36 mouse cellular contexts compared by ENCODE assay signal in the genomic region with DNA sequence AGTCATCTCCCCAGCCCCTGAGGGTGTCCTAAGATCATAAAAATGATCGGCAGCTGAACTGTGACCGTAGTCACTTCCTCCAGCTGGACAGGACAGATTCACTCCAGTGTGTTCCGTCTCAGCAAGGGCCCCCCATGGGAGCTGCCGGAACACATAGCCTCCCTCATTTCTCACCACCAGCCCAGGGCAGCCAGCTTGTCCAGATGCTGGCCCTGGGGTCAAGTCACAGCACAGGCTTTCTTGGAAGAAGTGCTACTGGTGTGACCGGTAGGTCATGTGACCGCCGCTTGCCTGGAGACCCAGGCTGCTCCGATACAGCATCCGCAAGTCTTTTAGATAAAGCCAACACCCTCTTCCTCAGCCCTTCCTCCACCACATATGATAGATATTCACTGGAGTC. TPM values are rescaled to one million over a fixed set of nuclear protein-coding genes. Genes with fewer than 3 reads are reported as not detected.
DNase-seq lines count a peak whose midpoint lies in the region; ATAC-seq and TF ChIP-seq lines count a peak whose summit lies in the region.
"Had no signal": no experiment of that assay in that cellular context is flagged by ENCODE, and none has a peak within 500 bp of the region (broad histone marks: within the 10 kb centered on the region; RNA-seq: fewer than 3 reads in every experiment).

No protein-coding gene starts in this region.

- H3K27ac ChIP-seq in kidney, adult 2 months (ENCODE audit: insufficient read depth, low read depth, low read length) = no peak overlapping the region
- no peak overlapping the region for H3K27ac ChIP-seq in kidney, embryonic 14.5 days (ENCODE audit: low read depth, low read length)
- no peak overlapping the region for H3K27ac ChIP-seq in MEL (ENCODE audit: control insufficient read depth, low read depth, low read length)
- H3K27ac ChIP-seq in intestine, embryonic 15.5 days = no peak overlapping the region
- H3K27ac ChIP-seq: embryonic facial prominence, embryonic 10.5 days; embryonic facial prominence, embryonic 13.5 days; forebrain, embryonic 12.5 days; forebrain, embryonic 15.5 days; heart, adult 2 months; heart, embryonic 10.5 days; hindbrain, embryonic 12.5 days; hindbrain, embryonic 15.5 days had no signal

- no peaks in the 10 kb centered on the region for H3K36me3 ChIP-seq in kidney, adult 2 months (ENCODE audit: control insufficient read depth, insufficient read depth, low read length)
- H3K36me3 ChIP-seq in kidney, embryonic 14.5 days (ENCODE audit: control insufficient read depth, insufficient read depth, low read length) = no peaks in the 10 kb centered on the region
- peaks cover 0 to 6% of the 10 kb centered on the region in 2 experiments; a peak in 2 of 4 replicates for H3K36me3 ChIP-seq in MEL (ENCODE audit: control insufficient read depth in 1 of 2, insufficient read depth in 2 of 2, low read length in 2 of 2)
- H3K36me3 ChIP-seq in intestine, embryonic 15.5 days = no peaks in the 10 kb centered on the region
- H3K36me3 ChIP-seq: embryonic facial prominence, embryonic 10.5 days; embryonic facial prominence, embryonic 13.5 days; forebrain, embryonic 12.5 days; forebrain, embryonic 15.5 days; G1E; heart, embryonic 10.5 days; hindbrain, embryonic 12.5 days; hindbrain, embryonic 15.5 days had no signal

- 41% methylated on average over 9 of the region's 9 CpGs for WGBS in kidney, adult 2 months
- 61% methylated on average over 9 of the region's 9 CpGs for WGBS in kidney, embryonic 14.5 days
- 75% methylated on average over 9 of the region's 9 CpGs for WGBS in intestine, embryonic 15.5 days

- ATAC-seq in kidney, embryonic 14.5 days (ENCODE audit: low FRiP score, low TSS enrichment) = no peak
- ATAC-seq in intestine, embryonic 15.5 days = no peak
- ATAC-seq: forebrain, embryonic 15.5 days had no signal

- no peak overlapping the region for H3K9ac ChIP-seq in kidney, embryonic 14.5 days (ENCODE audit: low read depth, low read length)
- H3K9ac ChIP-seq in MEL (ENCODE audit: control insufficient read depth, low read depth, low read length, poor library complexity, severe bottlenecking) = no peak overlapping the region
- H3K9ac ChIP-seq in intestine, embryonic 15.5 days = no peak overlapping the region
- H3K9ac ChIP-seq: embryonic facial prominence, embryonic 13.5 days; forebrain, embryonic 12.5 days; forebrain, embryonic 15.5 days; hindbrain, embryonic 12.5 days; hindbrain, embryonic 15.5 days had no signal

- H3K4me1 ChIP-seq in kidney, adult 2 months (ENCODE audit: control insufficient read depth, insufficient read depth, low read length) = peaks cover 27% of the 10 kb centered on the region
- no peaks in the 10 kb centered on the region for H3K4me1 ChIP-seq in kidney, embryonic 14.5 days (ENCODE audit: control insufficient read depth, insufficient read depth, low read length)
- H3K4me1 ChIP-seq in MEL (ENCODE audit: control insufficient read depth in 1 of 2, insufficient read depth in 2 of 2, low read length in 2 of 2) = peaks cover 0 to 4% of the 10 kb centered on the region in 2 experiments; a peak in 1 of 4 replicates
- H3K4me1 ChIP-seq in intestine, embryonic 15.5 days (replicated peaks) = peaks cover 19% of the 10 kb centered on the region; the same call in 1 of the 2 replicates
- H3K4me1 ChIP-seq: embryonic facial prominence, embryonic 13.5 days; forebrain, embryonic 12.5 days; forebrain, embryonic 15.5 days; heart, embryonic 10.5 days; hindbrain, embryonic 12.5 days; hindbrain, embryonic 15.5 days had no signal

- TF ChIP-seq EP300 in MEL (IDR thresholded peaks at IDR 0.05; ENCODE audit: low read depth in 1 of 2, low read length in 2 of 2) = no peak

- no peaks in the 10 kb centered on the region for H3K9me3 ChIP-seq in kidney, embryonic 14.5 days (ENCODE audit: control insufficient read depth, low read length)
- H3K9me3 ChIP-seq in MEL (replicated peaks; ENCODE audit: insufficient read depth, low read length) = no peaks in the 10 kb centered on the region
- H3K9me3 ChIP-seq in intestine, embryonic 15.5 days = no peaks in the 10 kb centered on the region
- H3K9me3 ChIP-seq: embryonic facial prominence, embryonic 13.5 days; forebrain, embryonic 12.5 days; forebrain, embryonic 15.5 days; G1E; heart, embryonic 10.5 days; hindbrain, embryonic 12.5 days had no signal

- no peak for TF ChIP-seq RAD21 in MEL (IDR thresholded peaks at IDR 0.05; ENCODE audit: low read depth, low read length)

- H3K27me3 ChIP-seq in kidney, adult 2 months (replicated peaks; ENCODE audit: control insufficient read depth, insufficient read depth, low read length) = no peaks in the 10 kb centered on the region
- H3K27me3 ChIP-seq in kidney, embryonic 14.5 days (ENCODE audit: control insufficient read depth, insufficient read depth, low read length) = no peaks in the 10 kb centered on the region
- no peaks in the 10 kb centered on the region for H3K27me3 ChIP-seq in MEL (ENCODE audit: control insufficient read depth in 1 of 2, insufficient read depth in 2 of 2, low read length in 2 of 2)
- H3K27me3 ChIP-seq in intestine, embryonic 15.5 days (replicated peaks) = no peaks in the 10 kb centered on the region
- H3K27me3 ChIP-seq: CH12.LX; embryonic facial prominence, embryonic 13.5 days; forebrain, embryonic 15.5 days; hindbrain, embryonic 12.5 days; hindbrain, embryonic 15.5 days had no signal

- TF ChIP-seq POLR2A in kidney, adult 2 months (IDR thresholded peaks at IDR 0.05; ENCODE audit: low read depth, low read length) = no peak
- TF ChIP-seq POLR2A in MEL (IDR thresholded peaks at IDR 0.05; ENCODE audit: control insufficient read depth in 1 of 2, insufficient read depth in 1 of 2, low read depth in 1 of 2, low read length in 2 of 2, poor library complexity in 1 of 2) = no peak

- no peak overlapping the region for H3K4me3 ChIP-seq in kidney, adult 2 months (ENCODE audit: insufficient read depth, low read depth, low read length)
- no peak overlapping the region for H3K4me3 ChIP-seq in kidney, embryonic 14.5 days (ENCODE audit: low read length)
- H3K4me3 ChIP-seq in MEL (ENCODE audit: control insufficient read depth in 1 of 2, insufficient read depth in 1 of 2, low read depth in 2 of 2, low read length in 2 of 2) = no peak overlapping the region
- no peak overlapping the region for H3K4me3 ChIP-seq in intestine, embryonic 15.5 days (replicated peaks)
- H3K4me3 ChIP-seq: embryonic facial prominence, embryonic 10.5 days; embryonic facial prominence, embryonic 13.5 days; erythroblast, embryonic 14.5 days; forebrain, embryonic 12.5 days; forebrain, embryonic 15.5 days; heart, adult 2 months; heart, embryonic 10.5 days; hindbrain, embryonic 12.5 days; hindbrain, embryonic 15.5 days had no signal

- no peak overlapping the region for H3K4me2 ChIP-seq in kidney, embryonic 14.5 days (replicated peaks; ENCODE audit: low read depth, low read length)
- no peak overlapping the region for H3K4me2 ChIP-seq in intestine, embryonic 15.5 days (replicated peaks)
- H3K4me2 ChIP-seq: embryonic facial prominence, embryonic 13.5 days; forebrain, embryonic 12.5 days; forebrain, embryonic 15.5 days; hindbrain, embryonic 12.5 days; hindbrain, embryonic 15.5 days had no signal

- DNase-seq in kidney, adult 2 months = peak; percentile 76
- no peak for DNase-seq in kidney, adult 18-20 months
- peak; percentile 71 for DNase-seq in kidney, postnatal 10 days
- DNase-seq in MEL (ENCODE audit: low read depth, low spot score) = no peak
- DNase-seq in kidney, postnatal 36 days = peak; percentile 49 to 59
- DNase-seq in cerebellum, postnatal 36 days = no peak
- DNase-seq: adrenal gland, adult 2 months; adrenal gland, postnatal 14 days; B cell, adult 2 months; cerebellum, adult 11 months; cerebellum, adult 2 months; cerebellum, adult 9-11 months; cerebellum, postnatal 25 days; embryo, embryonic 11 days; gastrocnemius, postnatal 25 days; heart, adult 2 months had no signal

- peaks cover 5% of the 10 kb centered on the region; the same call in 1 of the 2 replicates for H3K79me2 ChIP-seq in MEL (ENCODE audit: control insufficient read depth, insufficient read depth, low read length, poor library complexity)

- TF ChIP-seq CTCF in kidney, adult 2 months (conservative IDR thresholded peaks at IDR 0.05; ENCODE audit: insufficient read depth, insufficient read length, low read depth, low read length) = no peak
- no peak for TF ChIP-seq CTCF in MEL (IDR thresholded peaks at IDR 0.05 in 2 of 3, conservative IDR thresholded peaks at IDR 0.05 in 1 of 3; ENCODE audit: control insufficient read depth in 1 of 3, insufficient read depth in 1 of 3, low read depth in 2 of 3, low read length in 3 of 3, poor library complexity in 1 of 3, severe bottlenecking in 1 of 3)

TF ChIP-seq in MEL, 35 proteins besides CTCF, POLR2A, EP300 and RAD21:
- TF ChIP-seq POLR2AphosphoS2 (IDR thresholded peaks at IDR 0.05; ENCODE audit: low read length) (no peak), BHLHE40 (IDR thresholded peaks at IDR 0.05; ENCODE audit: borderline replicate concordance, low read depth, low read length) (no peak), USF1 (IDR thresholded peaks at IDR 0.05; ENCODE audit: low read depth, low read length) (0 out of 2 replicates have a peak, but pooled peaks have one; percentile 33)
TF ChIP-seq in MEL: peak in this region for 1.

RNA-seq across cellular contexts. Expression of gene Adap1, which starts 11.9 kb away (rescaled TPM):
- 29.5 and 34.2 TPM in 2 replicates for polyA plus RNA-seq in kidney, adult 2 months (2012; rRNA removed)
- polyA plus RNA-seq in kidney, embryonic 14.5 days (2014; fragmentation: Nextera tagmentation; extraction: Ambion mirVana) = 0.89 and 1.2 TPM in 2 replicates
- total RNA-seq in MEL (2012; rRNA removed) = 38.3 and 52.9 TPM in 2 replicates
- polyA plus RNA-seq in MEL (2012; ENCODE audit: insufficient read depth in 1 of 2, insufficient read length in 2 of 2, low read depth in 1 of 2, low replicate concordance in 2 of 2, missing spikeins in 1 of 2) = 10 to 100 TPM in 1 of 2 experiments, not detected in 1; 59.8 TPM
- 20.1 and 20.5 TPM in 2 replicates for polyA plus RNA-seq in intestine, embryonic 15.5 days (2015; fragmentation: Nextera tagmentation; extraction: Ambion mirVana)

RNA-seq across cellular contexts. Expression of gene Cox19, which starts 37.7 kb away (rescaled TPM):
- 114 and 125 TPM in 2 replicates for polyA plus RNA-seq in kidney, adult 2 months (2012; rRNA removed)
- polyA plus RNA-seq in kidney, embryonic 14.5 days (2014; fragmentation: Nextera tagmentation; extraction: Ambion mirVana) = 105 and 119 TPM in 2 replicates
- 49.1 and 53.0 TPM in 2 replicates for total RNA-seq in MEL (2012; rRNA removed)
- 10 to 100 TPM in 1 of 2 experiments, not detected in 1; 73.2 TPM for polyA plus RNA-seq in MEL (2012; ENCODE audit: insufficient read depth in 1 of 2, insufficient read length in 2 of 2, low read depth in 1 of 2, low replicate concordance in 2 of 2, missing spikeins in 1 of 2)
- 162 and 168 TPM in 2 replicates for polyA plus RNA-seq in intestine, embryonic 15.5 days (2015; fragmentation: Nextera tagmentation; extraction: Ambion mirVana)

RNA-seq across cellular contexts. Expression of gene Cyp2w1, which starts 38.9 kb away (rescaled TPM):
- not detected in 2 replicates for polyA plus RNA-seq in kidney, adult 2 months (2012; rRNA removed)
- polyA plus RNA-seq in kidney, embryonic 14.5 days (2014; fragmentation: Nextera tagmentation; extraction: Ambion mirVana) = not detected in 2 replicates
- not detected in 2 replicates for total RNA-seq in MEL (2012; rRNA removed)
- not detected for polyA plus RNA-seq in MEL (2012; ENCODE audit: insufficient read depth in 1 of 2, insufficient read length in 2 of 2, low read depth in 1 of 2, low replicate concordance in 2 of 2, missing spikeins in 1 of 2)
- polyA plus RNA-seq in intestine, embryonic 15.5 days (2015; fragmentation: Nextera tagmentation; extraction: Ambion mirVana) = 23.5 and 25.8 TPM in 2 replicates
- total RNA-seq: adrenal gland, adult 2 months; adrenal gland, postnatal 14 days; adrenal gland, postnatal 4 days; CH12.LX; G1E; gastrocnemius, adult 8-10 months; gastrocnemius, postnatal 25 days; heart, adult 2 months; heart, postnatal 25 days; hematopoietic stem cell, adult 5-6 weeks had no signal
- polyA plus RNA-seq: adrenal gland, adult 2 months; cerebellum, adult 2 months; cortical plate, adult 2 months; embryonic facial prominence, embryonic 10.5 days; forebrain, embryonic 15.5 days; G1E; gonadal fat pad, adult 2 months; heart, adult 2 months; heart, embryonic 10.5 days; heart, embryonic 14.5 days; heart, postnatal 0 days; hindbrain, embryonic 15.5 days had no signal

Comparison
In these comparisons a context has a peak if more than half of its experiments do, and no peak if none do; other contexts are left out.
1. DNase-seq: peak in kidney, adult 2 months (single experiment), kidney, postnatal 10 days (single experiment) and kidney, postnatal 36 days (2 of 2); none in kidney, adult 18-20 months (single experiment), MEL (single experiment) and cerebellum, postnatal 36 days (0 of 2).
2. RNA of gene Cyp2w1, which starts 38.9 kb away (polyA plus RNA-seq): 23.5 to 25.8 TPM in intestine, embryonic 15.5 days; not detected in kidney, adult 2 months, not detected in kidney, embryonic 14.5 days and not detected in MEL; every median in the first group is over 10 times any median in the second.